Comparison of ENCODE assay signal across 19 mouse cellular contexts in the genomic region with DNA sequence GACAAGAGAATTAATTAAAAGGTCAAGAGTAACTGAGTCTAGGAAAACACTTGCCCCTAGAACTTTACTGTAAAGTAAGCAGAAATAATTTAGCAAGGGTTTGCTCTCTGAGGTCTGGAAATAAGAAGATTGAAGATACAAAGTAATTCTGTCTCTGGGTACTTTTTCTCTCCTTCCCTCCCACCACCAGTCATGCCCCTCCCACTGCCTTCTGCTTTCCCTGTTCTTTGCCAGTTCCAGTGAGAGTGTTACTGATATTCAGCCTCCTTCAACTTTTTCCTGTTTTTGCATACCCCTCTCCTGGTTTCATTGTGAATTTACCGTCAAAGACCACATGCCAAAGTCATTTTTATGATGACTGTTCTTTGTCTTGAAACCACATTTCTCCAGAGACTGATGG.
DNase-seq lines count a peak whose midpoint lies in the region.
"Had no signal": no experiment of that assay in that cellular context is flagged by ENCODE, and none has a peak within 500 bp of the region (broad histone marks: within the 10 kb centered on the region; RNA-seq: fewer than 3 reads in every experiment).

No protein-coding gene starts in this region.

- intact Hi-C loops in left cerebral cortex, postnatal 10 days (cut with DNase I) = no loop called here
- intact Hi-C loops in left cerebral cortex, postnatal 36 days (cut with DNase I) = no loop called here

- peak; percentile 11 to 20 for DNase-seq in layer of hippocampus, adult 18-20 months (ENCODE audit: low spot score in 2 of 2)
- DNase-seq in layer of hippocampus, postnatal 36 days = no peak
- peak; percentile 5 to 29 for DNase-seq in left cerebral cortex, adult 18-20 months (ENCODE audit: low spot score in 2 of 2)
- no peak for DNase-seq in left cerebral cortex, postnatal 10 days (ENCODE audit: extremely low spot score in 1 of 2, low spot score in 2 of 2)
- peak; percentile 47 for DNase-seq in brain, adult 2 months (ENCODE audit: low read depth, low spot score)
- DNase-seq in left cerebral cortex, postnatal 36 days (ENCODE audit: low spot score in 2 of 2) = peak; percentile 4 to 5
- no peak for DNase-seq in kidney, postnatal 4 days
- DNase-seq: adrenal gland, adult 2 months; adrenal gland, postnatal 14 days; cerebellum, adult 11-12 months; cerebellum, adult 8-10 months; cerebellum, postnatal 10 days; cerebellum, postnatal 36 days; embryo, embryonic 11 days; gastrocnemius, postnatal 10 days; gastrocnemius, postnatal 36 days; heart, adult 2 months; heart, postnatal 14 days; heart, postnatal 4 days had no signal

Comparison
In these comparisons a context has a peak if more than half of its experiments do, and no peak if none do; other contexts are left out.
1. DNase-seq: peak in layer of hippocampus, adult 18-20 months (2 of 2), left cerebral cortex, adult 18-20 months (2 of 2), brain, adult 2 months (single experiment) and left cerebral cortex, postnatal 36 days (2 of 2); none in layer of hippocampus, postnatal 36 days (0 of 2), left cerebral cortex, postnatal 10 days (0 of 2) and kidney, postnatal 4 days (0 of 2).